Mouse (Mus musculus) urinary bladder, postnatal 14 days (tissue): Measurements from ENCODE around the gene Cmtm4.

Experiments
- DNase-seq: peaks from one replicate; pipeline ENCODE4 v3.0.0; 2021; ENCODE audit warnings: low spot score

Gene Cmtm4

DNA sequence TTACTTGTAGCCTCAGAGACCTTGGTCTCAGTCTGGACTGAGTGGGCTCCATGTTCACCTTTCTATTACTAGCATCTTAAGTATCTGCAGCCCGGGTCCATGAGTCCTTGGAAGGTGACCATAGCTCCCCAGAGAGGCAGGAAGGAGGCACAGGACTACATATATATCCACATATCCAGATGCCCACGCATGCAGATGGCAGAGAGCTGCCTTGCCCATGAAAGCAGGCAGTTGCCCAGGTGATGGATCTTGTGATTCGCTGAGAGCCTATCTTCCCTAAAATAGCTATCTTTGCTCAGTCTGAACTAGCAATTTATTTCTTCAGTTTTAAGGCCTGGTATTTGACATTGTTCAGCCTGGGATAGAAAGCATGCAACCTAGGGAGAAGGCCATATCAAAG lies 15.9 kb upstream of the Cmtm4 start:
- no peak for DNase-seq

DNA sequence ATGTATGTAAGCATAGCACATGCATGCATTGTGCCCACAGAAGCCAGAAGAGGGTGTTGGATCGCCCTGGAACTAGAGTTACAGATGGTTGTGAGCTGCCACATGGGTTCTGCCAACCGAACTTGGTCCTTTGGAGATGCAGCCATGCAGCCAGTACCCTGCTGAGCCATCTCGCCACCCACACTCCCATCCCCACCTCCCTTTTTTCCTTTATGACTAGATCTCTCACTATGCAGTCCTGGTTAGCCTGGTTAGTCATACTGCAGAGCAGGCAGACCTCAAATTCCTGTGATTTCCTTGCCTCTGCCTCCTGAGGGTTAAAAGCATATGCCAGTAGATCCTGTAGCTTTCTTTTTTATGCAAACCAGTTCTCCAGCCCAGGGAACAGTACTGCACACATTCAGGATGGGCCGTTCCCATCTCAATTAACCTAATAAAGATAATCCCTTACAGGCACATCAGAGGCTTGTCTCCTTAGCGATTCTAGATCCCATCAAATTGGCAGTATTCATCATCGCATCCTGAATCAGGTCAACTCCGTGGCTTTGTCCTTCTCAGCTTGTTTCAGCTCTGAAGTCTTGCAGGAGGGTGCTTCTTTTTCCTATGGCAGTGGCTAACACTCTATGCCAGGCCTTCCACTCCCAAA lies 15.1 kb upstream of the Cmtm4 start:
- no peak for DNase-seq

- DNase-seq, result no peak
Observed at GRCm38 (mm10) chr8:104408328-104409110, 12.9 kb upstream of the Cmtm4 start.

- DNase-seq, result no peak
Observed at GRCm38 (mm10) chr8:104406340-104407128, 10.9 kb upstream of the Cmtm4 start.

- no peak for DNase-seq
Observed at GRCm38 (mm10) chr8:104405430-104406187, 10.0 kb upstream of the Cmtm4 start.

DNA sequence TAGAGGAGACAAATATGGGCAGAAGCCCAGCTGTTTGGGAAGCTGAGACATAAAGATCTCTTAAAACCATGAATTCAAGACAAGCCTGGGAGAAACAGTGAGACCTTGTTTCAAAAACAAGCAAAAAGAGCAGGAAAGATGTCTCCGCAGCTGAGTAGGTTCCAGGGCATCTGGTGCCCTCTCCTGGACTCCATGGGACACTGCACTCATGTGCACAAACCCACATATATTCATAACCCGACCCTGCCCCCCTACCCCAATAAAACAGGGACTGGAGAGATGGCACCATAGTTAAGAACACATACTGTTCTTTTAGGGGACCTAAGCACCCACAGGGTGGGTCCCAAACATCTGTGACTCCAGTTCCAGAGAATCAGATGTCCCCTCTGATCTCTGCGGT lies 8.0 kb upstream of the Cmtm4 start:
- DNase-seq, result no peak

DNA sequence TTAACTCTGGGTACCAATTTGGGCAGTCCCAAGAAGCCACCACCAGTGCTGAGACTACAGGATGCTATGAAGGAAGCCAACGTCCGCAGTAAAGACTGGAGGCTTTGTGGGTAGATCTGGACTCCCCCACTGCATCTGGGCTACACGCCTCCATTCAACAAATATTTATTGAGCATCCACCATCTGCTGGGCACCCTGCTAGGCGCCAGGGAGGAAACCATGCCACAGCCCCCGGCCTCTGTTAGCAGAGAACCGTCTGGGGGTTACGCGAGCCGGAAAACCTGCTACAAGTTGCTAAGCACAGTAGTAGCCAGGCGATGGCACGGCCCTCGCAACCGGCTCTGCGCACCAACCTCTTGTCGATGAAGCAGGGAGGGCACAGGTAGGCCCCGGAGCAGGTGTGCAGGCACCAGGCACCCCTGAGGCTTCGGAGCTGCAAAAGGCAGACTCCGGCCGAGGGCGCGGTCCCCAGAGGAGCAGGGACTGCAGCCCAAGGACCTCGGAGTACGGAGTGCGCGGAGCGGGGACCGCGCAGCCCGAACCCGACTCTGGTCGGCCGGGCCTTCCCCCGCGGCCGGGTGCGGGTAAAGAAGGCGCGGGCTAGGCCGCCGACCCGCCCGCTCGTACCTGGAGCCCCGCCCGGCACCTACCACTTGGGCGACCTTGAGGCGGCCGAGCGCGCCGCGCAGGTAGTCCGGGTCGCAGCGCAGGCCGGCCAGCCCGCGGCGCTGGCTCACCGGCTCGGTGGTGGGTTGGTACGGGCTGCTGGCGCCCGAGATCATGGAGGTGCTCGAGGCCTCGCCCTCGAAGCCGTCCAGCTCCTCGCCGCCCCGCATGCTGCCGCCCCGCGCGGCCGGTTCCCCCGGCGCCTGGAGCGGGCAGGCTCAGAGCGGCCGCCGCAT lies 555 bp downstream of the Cmtm4 start:
- peak; percentile 32 for DNase-seq

DNA sequence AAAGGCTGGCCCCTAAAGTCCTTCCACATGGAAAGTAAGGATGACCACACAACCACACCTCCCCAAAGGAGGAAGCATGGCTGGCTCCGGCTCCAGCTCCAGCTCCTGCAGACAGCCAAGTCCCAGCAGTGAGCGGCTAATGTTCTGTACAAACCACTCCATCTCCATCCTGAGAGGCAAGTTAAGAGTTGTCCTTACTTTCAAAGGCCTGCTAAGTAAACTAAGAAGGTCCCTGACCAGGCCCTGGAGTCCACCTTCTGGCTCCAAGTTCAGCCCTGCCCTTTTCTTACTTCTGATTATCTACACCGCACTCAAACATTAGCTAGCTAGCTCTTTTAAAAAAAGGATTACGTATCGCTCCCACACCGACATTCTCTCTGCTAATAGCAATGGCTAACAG lies 1.8 kb downstream of the Cmtm4 start:
- DNase-seq, result no peak

GRCm38 (mm10) chr8:104393139-104393538 lies 2.5 kb downstream of the Cmtm4 start:
- no peak for DNase-seq

DNA sequence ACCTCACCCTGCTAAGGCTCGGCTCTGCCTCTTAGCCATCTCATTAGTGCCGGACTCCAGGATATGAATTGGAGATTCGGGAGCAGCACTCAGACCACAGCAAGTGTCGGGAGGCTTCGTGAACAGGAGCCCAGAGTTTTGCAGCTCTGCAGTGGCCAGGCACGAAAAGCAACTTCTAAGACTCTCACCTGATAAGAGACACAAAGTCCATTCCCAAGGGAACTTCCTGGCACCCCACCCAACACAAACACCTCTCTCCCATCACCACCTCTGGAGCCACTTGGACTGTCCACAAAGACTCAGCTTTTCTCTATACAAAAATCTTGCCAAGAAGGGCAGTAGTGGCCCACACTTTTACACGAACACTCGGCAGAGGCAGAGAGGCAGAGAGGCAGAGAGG lies 5.4 kb downstream of the Cmtm4 start:
- no peak for DNase-seq

- DNase-seq, result peak; percentile 70
Observed at GRCm38 (mm10) chr8:104387980-104388379, 7.6 kb downstream of the Cmtm4 start.

DNA sequence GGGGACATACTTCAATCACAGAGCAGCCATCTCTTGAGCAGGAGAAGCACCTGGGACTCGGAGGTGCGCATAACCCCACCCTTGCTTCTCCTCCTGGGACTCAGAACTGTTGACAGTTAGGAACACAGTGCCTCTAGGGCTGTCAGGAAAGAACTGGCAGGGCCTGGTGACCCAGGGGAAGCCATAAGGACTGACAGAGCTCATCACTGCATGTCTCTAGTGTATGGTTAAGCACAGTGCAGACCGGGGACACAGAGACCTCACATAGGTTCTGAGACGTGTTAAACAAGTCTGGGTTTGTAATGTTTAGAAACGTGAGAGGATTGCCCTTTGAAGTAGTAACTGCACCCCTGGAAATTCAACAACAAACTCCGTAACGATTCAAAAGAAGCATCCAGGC lies 8.1 kb downstream of the Cmtm4 start:
- DNase-seq, result no peak

- no peak for DNase-seq
Observed at GRCm38 (mm10) chr8:104386693-104387092, 8.9 kb downstream of the Cmtm4 start.

DNA sequence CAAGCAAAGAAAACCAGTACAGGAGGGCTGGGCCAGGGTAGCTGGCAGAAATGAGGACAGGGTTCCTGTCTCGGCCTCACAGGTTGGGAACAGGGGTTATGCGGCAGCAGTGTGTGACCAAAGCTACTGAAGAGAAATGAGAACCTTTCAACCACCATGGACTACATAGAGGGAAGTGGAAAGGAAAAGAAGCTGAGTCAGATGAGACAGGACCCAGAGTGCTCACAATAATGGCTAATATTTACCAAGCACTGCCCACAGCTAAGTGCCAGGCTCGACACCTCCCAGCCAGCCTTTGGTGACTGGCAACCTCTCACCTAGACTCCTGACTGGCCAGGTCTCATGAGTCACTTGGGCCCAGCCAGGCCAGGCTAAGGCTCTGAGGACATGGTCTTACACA lies 11.6 kb downstream of the Cmtm4 start:
- DNase-seq, result peak; percentile 54

DNA sequence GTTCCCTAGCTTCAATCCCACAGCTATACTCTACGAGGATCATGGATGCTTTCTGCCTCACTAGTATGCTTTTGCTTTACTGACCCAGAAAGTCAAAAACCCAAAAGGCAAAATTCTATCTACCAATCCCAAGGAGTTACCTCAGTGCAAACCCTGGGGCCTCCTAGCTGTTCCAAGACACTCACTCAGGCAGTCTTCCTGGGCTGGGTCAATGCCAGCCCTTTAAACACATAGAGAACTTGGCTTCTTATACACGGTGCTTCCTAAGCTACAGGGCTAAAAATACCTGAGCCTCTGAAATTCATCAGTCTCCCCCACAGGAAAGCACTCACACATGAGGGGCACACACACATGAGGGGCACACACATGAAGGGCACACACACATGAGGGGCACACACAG lies 12.3 kb downstream of the Cmtm4 start:
- DNase-seq, result no peak

DNA sequence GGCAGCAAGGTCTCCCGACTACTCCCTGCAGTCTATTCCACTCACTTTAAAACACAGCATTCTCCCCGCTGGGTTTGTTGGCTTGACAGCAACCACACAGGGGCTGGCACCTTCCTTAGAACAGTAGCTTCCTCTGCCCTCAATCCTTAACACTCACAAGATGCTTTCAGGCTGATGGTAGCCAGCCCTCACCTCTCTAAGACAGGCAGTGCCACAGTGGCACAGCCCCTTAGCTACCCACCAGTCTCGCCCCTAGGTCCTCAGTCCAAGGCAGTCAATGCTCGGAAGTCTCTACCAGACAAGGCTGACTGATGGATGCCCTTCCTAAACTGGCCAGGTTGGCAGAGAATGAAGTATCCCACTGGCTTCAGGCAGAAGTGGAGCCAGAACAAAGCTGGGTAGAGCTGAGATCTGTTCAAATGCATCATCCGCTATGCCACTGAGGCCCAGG lies 14.6 kb downstream of the Cmtm4 start:
- no peak for DNase-seq

DNA sequence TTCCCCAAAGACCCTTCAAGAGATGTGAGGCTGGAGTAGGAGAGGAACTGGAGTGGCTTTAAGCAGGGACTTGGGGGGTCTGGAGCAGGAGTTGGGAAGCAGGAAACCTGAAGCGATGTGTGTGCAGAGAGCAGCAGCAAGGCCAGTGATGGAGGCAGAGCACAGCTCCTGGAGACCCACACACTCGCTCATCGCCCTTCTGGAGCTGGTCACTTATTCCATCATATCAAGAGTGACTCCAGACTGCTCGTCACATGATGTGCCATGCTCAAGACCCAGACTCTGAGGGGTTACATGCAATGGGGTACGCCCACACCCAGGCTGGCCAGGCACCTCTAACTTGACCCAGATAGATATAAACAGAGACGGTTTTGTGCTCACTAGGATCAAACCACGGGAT lies 15.3 kb downstream of the Cmtm4 start:
- no peak for DNase-seq

- no peak for DNase-seq
Observed at GRCm38 (mm10) chr8:104379301-104379836, 16.2 kb downstream of the Cmtm4 start.

DNA sequence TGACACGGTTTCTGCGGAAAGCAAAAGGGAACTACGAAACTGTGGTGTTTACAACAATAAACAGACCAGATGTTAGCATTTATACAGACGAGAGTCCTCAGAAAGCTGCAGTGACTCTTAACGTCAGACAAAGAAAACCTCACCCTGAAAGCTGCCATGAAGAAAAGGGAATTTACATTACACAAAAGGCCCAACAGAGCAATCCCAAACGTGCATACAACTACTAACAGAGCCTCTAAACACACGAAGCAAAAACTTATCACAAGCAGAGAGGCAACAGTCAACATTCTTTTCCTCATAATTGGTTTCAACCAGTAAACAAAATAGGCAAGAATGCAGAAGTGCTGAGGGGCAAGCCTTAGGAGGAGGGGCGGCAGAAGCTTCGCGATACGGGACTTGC lies 18.9 kb downstream of the Cmtm4 start:
- DNase-seq, result no peak

- DNase-seq, result no peak
Observed at GRCm38 (mm10) chr8:104375959-104376358, 19.6 kb downstream of the Cmtm4 start.
